Mouse (Mus musculus): ENCODE measurements around the gene Dcaf1.

The Dcaf1 gene

DNA sequence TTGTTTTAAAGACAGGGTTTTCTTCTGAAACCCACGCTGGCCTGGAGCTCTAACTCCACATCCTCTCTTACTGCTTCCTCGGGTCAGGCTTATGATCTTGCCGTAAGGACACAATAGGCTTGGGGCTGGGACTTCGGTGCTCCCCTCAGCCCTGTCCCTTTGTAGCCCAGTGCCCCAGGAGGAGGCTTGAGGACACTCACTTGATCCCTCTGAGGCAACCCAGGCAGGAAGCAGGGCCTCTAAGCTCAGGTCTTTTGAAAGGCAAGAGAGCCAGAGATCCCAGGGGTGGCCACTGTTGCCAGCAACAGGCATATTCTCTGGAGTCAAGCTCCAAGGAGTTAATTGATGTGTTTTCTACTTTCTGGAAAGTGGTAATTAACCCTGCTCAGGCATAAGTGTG is 57.8 kb downstream of the Dcaf1 start:
- no peak for DNase-seq (ENCODE audit: low spot score)

DNA sequence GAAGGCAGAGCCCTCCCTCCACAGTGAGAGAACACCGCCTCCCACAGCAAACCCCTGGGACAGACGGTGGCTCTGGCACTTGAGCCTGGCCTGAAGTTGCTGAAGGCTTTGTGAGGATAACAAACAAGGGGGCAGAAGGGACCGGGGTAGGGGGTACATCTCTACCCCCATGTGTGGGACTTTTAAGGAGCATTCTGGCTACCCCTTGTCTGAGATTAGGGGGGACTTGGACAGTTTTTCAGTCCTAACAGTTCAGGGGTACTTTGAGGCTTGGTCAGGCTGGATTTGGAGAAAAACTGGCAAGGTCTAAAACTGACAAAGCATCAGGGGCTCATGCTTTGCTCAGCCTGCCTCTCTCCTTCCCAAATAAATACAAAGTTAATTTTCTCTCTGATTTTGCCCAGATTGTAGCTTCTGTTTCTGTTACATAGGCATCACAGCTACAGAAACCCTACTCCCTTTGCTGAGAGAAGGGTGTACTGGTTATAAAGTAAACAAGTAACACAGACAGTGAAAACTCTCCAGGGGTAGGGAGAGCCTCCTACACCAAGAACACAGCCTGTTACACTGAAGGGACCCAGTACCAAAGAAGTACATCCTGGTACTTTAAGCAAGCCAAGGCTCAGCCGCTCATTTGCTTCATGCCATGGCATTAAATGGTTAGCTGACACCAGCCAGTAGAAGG is 59.5 kb downstream of the Dcaf1 start:
- no peak for DNase-seq (ENCODE audit: low spot score)

DNA sequence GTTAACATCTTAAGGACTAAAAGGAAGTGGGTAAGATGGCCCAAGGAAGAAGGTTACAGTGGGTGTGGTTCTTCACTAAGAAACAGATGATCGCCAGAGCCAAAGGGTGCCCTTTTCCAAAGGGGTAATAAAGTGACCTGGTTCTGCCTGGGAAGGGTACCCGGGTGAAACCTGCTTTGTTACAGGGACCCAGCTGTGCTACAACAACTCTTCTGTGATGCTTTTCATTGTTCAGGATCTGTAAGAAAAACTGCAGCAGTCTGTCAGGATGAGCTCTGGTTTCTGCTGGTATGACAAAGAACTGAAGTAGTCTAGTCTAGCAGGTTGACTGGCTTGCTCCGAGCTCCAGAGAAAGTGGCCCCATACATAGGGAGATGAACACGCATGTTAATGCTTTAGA is 60.5 kb downstream of the Dcaf1 start:
- no peak for DNase-seq (ENCODE audit: low spot score)

DNA sequence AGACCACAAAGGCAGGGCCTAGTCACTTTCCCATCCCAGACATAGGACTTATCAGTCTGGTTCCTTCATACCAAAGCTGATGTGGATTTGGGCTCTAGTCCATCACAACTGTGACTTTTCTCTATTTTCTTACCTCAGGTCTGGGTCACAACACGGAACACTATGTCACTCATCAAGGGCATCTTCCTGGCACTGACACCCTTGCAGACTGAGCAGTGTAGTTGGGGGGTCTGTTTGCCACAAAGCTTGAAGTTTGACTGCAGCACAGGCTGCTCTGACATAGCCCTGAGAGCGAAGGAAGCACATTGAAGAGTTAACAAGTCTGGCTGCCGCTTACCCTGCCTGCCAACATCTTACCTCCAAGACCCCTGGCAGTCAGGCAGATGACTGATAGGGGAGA is 61.4 kb downstream of the Dcaf1 start:
- DNase-seq (ENCODE audit: low spot score) = no peak

DNA sequence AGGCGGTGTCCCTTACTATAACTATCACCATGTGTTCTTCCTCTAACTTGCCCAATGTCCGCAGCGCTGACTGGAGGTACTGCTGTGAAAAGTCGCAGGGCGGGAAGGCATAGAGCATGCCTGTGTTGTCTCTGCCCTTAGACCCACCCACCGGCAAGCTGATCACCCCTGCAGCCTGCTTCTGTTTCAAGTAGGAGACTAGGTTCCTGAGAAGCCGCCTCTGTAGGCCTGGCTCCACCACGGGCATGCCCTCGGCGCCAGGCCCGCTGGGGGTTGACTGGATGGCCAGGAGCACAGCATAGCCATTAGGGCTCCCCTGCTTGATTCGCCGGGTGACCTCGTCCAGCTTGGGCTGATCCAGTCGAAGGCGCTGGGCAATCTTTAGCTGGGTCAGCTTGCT is 62.6 kb downstream of the Dcaf1 start:
- no peak for DNase-seq (ENCODE audit: low spot score)

DNA sequence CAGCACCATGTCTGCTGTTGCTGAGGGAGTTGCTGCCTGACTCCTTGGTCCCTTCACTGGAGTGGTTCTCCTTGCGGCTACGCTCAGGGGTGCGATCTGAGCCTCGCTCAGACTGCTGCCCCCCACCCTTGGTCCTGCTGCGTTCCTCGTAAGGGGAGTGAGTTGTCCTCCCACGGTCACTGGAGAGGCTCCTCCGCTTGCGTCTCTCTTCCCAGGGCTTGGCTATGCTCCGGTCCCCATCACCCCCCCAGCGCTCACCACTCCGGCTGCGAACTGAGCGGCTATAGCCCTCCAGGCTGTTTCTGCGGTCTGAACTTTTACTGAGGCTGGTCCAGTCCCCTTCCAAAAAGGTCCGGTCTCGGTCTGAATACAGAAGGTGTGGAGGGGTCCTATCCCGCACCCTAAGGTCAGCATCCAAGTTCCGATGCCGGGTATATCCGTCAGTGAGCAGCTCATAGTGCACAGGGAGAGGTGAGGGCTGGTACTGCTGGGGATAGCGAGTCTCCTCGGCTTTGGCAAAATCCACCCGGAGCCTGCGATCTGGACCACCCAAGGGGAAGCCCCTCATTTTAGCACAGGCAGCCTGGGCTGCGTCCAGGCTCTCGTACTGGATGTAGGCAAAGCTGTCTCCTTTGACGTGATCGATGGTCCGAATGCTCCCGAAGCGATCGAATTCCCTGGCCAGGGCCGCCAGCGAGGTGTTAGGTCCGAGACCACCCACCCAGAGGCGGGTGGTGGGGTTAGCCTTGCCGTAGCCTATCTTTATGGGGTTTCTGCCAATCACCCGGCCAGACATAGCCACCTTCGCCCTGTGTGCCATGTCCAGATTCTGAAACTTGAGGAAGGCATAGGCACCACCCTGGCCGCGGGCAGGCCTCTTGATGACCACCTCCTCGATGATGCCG is 63.6 kb downstream of the Dcaf1 start:
- no peak for DNase-seq (ENCODE audit: low spot score)

DNA sequence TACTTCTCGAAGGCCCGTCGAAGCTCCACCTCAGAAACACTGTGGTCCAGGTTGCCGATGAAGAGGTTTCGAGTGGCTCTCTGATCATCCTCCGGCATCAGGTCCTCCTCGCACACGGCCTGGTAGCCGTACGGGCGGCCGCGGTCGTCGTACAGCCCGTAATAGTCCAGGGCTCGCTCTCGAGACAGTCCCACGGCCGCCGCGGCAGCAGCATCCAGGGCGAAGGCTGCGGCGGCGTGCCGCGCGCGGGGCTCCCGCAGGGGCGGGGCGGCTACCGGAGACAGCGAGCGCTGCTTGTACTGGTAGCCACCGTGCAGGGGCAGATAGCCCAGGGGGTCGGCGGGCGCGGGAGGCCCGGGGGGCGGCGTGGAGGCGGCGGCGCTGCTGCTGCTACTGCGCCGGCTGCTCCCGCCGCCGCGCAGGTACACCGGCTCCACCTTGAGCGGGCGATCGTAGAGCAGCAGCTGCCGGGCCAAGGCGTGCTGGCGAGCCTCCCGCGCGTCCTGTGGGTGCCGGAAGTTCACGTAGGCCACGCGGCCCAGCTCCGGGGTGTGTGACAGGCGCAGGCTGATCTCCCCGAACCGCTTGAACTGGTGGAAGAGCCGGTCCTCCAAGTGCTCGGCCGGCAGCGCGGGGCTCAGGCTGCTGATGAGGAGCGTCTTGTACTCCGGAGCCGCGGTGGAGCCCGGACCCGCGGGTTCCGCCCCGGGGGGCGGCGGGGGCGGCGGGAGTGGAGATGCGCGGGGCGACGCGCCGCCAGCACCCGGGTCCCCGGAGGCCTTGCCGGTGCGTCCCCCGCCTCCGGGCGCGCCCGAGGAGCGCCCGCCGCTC is 64.4 kb downstream of the Dcaf1 start:
- DNase-seq (ENCODE audit: low spot score) = peak; percentile 45

DNA sequence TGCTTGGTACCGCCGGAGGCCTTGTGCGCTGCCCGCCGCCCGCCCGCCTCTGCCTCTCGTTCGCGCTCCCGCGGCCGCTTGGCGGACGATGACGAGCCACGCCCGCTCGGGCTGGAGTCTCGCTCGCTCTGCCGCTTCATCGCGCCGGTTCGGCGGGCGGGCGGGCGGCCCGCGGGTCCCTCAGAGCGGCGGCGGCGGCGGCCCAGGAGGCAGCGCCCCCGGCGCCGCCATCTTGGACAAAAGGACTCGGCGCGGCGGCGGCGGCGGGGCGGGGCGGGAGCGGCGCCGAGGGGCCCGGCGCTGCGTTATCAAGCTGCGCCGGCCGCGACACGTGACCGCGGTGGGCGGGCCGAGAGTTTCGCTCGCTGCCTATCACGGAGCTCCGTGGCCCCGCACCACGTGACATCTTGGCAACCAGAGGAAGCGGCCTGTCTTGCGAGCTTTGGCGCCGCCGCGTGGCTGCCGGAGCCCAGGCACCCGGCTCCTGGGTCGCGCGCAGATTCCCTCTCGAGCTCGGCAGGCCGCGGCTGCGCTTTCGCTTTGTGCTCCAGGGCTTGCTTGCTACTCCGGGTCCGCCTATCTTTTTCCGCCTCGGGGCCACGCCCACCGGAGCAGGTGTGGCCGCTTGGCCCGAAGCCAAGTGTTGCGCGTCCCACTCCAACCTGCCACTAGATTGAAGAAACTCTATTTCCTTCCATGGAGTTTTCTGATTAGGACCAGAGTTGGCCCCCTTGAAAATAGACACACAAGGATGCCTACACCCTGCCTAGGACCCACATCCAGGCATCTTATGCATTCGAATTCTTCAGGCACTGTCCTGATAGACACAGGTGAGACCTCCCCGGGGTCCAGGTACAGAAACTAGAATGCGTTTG is 65.4 kb downstream of the Dcaf1 start, which contains the start of gene Rbm15b:
Rbm15b (minus strand) TSS at position 601 of the 875 bp plus-strand sequence.
- peak; percentile 98 for DNase-seq (ENCODE audit: low spot score)

DNA sequence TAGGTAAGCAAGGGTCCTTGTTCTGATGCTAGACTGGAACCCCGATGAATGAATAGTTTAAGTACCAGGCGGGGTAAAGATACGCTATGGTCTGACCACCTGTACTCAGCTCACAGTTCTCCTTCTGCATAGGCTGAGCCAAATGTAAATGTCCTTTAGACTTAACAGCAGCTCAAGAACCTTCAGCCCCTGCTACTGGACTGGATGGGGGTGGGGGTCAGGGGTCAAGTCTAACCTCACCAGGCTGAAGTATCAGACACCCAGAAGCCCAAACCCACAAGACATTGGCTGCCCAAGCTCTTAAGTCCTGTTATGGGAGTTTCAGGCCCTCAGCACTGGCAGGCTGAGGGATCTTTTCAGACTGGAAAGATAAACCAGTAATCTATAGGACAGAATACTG is 66.7 kb downstream of the Dcaf1 start:
- no peak for DNase-seq (ENCODE audit: low spot score)

DNA sequence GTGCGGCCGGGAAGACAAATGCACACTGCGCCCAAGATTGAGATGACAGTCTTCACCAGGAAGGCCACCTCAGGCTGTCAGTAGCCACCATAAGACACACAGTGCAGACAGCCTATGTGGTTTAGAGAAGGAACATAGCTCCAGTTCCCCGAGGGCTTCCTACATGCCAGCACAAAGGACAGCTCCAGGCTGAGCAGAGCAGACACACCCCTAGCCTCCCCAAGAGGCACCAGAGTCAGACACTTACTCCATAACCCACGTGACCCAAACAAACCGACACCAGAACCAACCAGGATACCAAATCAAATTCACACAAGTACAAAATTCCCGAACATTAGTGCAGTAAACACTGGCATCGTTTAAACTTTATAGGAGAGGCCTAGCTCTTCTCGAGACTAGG is 67.6 kb downstream of the Dcaf1 start:
- no peak for DNase-seq (ENCODE audit: low spot score)

DNA sequence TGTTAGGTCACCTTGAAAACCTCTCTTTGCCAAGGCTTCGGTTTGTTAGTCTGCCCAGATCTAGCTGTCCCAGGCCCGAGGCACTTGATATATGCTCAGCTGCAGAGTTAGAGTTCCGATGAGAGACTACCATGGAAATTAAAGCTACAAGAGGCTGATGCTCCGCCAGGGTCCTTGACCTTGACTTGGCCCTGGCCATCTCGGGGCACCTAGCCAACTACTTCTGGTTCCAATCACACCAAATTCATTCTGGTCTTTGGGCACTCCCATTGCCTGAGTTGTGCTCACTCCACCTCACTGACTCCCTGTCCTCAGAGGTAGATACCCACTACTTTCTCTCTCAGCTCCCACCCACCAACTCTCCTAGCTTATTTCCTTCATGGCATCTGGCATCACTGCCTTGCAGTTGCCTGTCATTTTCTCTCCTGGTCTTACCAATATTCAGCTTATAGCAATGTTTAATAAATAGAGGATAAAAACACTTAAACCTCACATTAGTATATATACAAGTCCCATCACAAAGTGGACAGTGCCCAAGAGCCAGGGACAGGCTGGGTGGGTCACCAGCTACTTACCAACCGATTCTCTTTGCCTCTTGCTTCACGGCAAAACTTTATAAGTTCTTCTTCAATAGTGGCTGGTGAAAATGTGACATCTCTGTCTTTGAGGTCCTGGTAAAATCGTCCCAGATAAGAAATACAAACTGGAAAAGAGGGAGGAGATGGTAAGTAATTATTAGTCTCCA is 69.0 kb downstream of the Dcaf1 start:
- no peak for DNase-seq (ENCODE audit: low spot score)

DNA sequence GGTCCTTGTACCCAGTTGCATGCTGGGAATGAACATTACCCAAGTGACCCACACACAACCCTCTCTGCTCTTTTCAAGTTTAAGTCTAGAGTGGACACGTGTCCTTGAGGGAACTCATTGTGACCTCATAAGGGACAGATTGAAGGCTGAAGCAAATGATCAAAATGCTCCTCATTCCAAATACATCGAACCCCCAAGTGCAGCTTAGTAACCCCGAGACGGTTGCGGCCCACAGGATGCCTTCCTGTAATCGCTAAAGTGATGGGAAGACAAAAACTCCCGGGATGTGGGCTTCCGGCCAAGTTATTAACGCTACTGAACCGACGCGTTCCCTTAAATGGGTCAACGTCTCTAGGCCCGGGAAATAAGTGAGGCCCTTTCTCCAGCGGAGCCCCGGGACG is 69.7 kb downstream of the Dcaf1 start:
- no peak for DNase-seq (ENCODE audit: low spot score)

DNA sequence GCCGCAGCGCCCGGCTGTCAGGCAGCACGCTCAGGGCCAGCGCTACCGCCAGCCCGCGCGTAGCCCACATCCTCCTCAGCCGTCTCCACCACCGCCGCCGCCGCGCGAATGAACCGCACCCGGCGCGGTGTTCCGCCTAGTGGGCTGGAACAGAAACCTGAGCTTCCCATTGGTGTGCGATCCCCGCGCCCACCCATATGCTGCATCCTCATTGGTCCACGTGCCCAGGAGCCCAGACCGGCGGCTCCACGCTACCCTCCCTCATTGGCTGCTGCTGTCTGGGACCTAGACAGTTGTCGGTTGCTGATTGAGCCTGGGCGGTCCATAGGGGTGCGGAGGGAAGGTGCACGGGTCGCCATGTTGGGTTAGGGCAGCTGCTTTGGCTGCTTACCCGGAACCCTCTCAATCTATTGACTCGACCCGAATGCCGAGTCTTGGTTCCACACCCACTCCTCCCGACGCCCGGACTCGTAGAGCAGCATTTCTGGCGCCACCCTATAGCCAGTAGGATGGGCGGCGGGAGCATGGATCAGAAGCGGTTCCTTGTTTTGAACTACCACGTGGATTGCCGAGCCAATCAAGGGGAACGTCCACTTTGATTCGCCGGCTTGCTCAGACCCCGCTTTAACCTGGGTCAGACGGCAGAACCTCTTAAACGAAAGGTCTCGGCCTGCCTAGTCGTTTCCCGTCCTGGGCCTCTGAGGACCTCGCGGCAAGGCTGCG is 70.3 kb downstream of the Dcaf1 start, which contains the start of gene Manf:
Manf (minus strand) TSS at position 151 of the 723 bp plus-strand sequence.
- DNase-seq (ENCODE audit: low spot score) = peak; percentile 99

DNA sequence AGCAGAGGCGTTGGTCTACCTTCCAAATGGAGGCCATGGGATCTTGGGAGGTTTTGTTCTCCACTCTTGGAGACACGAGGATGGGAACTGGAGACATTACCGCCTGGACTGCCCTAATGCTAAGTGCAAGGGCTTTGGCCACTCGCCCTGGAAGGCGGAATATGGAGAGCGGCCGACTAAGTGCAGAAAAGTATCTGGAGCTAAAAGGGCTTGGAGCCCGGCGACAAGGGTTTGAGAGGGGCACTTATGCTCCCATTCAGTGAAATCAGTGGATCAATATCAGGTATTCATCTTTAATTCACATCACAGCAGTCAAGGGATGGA is 70.8 kb downstream of the Dcaf1 start:
- no peak for DNase-seq (ENCODE audit: low spot score)

DNA sequence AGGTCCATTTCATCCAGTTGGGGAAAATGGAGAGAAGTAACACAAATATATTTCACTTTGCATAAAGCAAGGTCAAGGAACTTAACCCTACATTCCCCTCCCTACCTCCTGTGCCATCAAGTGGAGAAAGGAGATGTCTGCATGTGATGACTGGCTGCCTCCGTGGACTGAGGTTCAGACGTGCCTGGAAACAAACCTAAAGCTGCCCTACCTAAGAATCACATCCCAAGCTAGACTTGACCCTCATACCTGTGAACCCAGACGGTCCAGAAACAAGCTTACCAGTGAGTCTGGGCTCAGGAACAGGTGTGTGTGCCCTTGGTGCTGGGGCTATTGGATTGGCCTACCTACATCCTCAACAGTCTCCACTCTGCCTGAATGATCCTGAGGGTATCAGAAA is 71.7 kb downstream of the Dcaf1 start:
- no peak for DNase-seq (ENCODE audit: low spot score)

DNA sequence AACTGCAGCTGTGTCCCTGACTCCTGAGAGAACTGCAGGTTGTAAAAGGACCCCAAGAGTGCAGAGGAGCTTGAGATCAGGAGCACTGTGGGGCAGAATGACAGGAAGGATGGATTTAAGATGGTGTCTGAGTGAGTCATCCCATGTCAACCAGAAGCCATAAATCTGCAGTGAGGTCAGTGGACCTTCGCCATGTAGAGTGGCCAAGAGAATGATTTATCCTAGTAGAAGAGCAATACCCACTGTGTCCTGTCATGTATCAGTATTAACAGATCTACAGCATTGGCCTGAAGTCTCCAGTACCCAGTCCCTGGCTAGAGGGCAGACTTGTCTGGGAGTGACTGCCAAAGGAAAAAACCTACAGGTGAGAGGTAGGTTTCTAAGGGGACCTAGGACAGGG is 77.2 kb downstream of the Dcaf1 start:
- DNase-seq (ENCODE audit: low spot score) = no peak

DNA sequence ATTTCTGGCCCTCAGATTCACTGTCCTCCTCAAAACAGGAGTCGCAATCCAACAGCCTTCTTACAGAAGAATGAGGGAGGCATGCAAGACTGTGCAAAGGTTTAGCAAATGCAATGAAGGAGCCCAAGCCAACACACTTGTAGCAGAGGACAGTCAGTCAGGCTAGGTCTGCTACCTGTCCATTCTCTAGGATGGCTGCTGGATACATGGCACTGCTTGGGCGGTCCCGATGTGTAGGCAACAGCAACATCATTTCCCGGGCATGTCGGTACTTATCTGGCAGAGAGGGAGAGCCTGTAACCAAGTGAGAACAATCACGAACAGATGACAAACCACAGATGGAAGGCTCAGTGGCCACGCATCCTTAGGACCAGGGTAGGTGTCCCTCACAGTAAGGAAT is 79.9 kb downstream of the Dcaf1 start:
- no peak for DNase-seq (ENCODE audit: low spot score)

DNA sequence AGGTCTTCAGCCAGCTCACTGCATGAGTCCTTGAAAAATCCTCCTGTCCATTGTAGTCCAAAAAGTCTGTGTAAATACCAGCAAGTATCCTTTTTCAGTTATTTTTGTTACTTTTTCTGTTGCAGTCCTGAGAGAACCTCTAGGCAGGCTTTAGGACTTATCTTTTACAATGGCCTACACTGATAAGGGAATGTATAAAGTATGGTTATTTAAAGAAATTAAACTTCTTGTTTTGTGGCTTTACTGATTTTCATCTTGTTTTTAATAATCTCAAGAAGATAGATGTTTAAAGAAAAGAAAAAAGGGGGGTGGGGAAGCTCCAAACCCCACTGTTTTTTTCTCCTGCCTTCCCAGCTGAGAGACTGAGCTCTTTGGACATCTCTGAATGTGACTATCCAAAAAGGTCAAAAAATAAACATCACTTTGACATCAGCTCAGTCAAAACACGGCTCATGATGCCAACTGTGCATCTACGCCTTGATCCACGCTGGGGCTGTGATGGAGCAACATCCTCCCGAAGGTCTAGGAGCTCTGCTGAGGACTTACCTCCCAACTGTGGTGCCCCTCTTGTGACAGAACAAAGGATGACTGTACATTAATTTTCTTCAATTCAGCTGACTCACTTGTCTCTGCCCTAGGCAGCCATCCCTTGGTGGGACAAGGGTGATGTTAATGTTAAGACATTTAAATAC is 81.6 kb downstream of the Dcaf1 start:
- no peak for DNase-seq (ENCODE audit: low spot score)

DNA sequence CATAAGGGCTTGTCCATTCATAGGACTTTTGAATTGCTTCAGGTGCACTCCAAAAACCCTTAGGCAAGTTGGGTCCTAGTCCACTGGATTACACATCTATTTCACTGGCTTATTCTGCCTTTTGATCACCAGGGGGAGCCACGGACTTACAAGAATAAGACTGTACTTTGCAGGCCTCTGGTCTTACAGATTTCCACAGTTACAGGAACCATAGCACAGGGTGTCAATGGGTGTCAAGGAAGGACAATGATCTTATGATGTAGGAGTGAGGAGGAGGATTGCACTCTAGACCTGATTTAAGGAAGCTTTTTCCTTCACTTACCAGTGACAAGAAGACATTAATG is 82.1 kb downstream of the Dcaf1 start:
- DNase-seq (ENCODE audit: low spot score) = peak; percentile 61

DNA sequence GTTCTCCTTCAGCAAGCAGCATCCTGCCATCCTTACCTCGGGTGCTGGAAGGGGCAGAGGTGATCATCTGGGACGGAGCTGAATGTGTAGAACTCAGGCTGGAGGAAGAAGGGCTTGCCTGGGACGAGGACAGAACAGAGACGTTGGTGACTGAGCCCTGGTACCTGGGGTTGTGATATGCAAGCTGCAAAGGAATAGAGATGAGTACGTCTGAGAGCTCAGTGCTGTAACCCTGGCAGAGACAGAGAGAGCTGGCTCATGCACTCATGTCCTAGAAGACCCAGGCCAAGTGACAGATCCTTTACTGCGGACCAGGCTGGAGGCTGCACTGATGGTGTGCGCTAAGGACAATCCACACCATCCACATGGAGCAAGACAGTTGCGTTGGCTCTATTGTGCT is 84.9 kb downstream of the Dcaf1 start:
- DNase-seq (ENCODE audit: low spot score) = no peak
